Mouse (Mus musculus) CD4-positive, CD25-positive, alpha-beta regulatory T cell, adult 4 months (primary cell): Measurements from ENCODE around the gene Hspb2. TPM values are rescaled to one million over a fixed set of nuclear protein-coding genes. Genes with fewer than 3 reads are reported as not detected.

ENCODE experiments used
- ATAC-seq: one replicate; pipeline ENCODE4 v1.8.0; 2017
- polyA plus RNA-seq, 2 experiments: library from polyadenylated mRNA; unstranded; fragments of 100-300 nt; shearing (Covaris generic); gene quantifications; one replicate each; pipeline ENCODE4 v1.2.1; 2017

The Hspb2 gene
- polyA plus RNA-seq, 2 experiments from 2014 or later, result not detected

DNA sequence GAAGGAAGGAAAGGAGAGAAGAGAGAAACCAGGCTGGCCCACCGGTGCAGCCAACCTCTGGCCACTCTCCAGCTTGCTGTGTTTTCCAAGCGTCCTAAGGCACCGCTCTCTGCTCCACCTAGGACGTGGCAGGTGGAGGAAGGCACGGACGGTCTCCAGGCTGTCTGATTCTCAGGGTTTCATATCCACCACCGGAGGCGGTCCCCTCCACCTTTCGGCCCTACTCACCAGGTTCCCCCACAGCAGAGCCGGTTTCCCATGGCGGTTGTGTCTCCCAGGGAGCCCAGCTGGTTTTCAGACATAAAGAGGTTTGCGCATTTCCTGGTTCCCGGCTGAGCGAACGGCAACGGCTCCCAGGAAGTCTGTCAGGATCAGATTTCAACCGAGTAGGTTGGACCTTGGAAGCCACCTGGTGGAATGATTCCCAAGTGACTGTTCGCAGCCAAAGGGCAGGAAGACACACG lies 5.9 kb downstream of the Hspb2 start, which contains the start of gene 2310030G06Rik:
2310030G06Rik (minus strand) TSS at position 323 of the 464 bp plus-strand sequence.
- ATAC-seq, result no peak

DNA sequence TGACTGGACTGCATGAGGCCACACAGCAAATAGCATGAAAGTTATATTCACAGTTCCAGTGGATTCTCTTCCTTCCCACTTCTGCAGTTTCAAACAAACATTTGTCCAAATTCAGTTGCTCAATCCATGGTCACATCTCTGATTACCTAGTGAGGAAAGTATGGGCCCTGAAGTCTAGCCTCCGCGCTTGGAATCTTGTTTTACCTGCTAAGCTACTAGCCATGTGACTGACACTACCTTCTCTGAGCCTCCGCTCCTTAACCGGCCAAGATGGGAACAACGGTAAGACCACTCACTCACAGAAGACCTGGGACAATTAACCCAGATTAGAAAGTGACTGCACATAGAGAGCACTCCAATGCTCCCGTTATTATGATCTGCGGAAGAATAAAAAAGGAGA lies 6.3 kb downstream of the Hspb2 start:
- no peak for ATAC-seq

DNA sequence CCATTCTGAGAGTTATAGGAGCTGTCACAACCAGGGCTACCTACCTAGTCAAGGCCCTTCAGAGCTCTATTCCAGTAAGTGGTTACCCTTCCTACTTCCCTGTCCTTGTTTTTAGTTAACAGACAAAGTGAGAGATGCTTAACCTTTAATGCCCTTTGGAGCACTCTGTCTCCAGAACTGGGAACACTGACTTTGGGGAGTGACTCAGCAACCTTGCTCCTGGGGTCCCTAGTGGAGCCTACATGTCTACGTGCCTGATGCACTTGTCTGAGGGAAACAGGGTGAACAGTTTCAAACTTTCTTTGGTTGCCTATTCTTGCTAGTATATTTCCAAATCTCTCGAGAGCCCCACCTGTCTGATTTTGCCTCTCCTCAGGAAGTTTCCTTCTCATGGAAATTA lies 9.4 kb downstream of the Hspb2 start:
- ATAC-seq, result no peak

DNA sequence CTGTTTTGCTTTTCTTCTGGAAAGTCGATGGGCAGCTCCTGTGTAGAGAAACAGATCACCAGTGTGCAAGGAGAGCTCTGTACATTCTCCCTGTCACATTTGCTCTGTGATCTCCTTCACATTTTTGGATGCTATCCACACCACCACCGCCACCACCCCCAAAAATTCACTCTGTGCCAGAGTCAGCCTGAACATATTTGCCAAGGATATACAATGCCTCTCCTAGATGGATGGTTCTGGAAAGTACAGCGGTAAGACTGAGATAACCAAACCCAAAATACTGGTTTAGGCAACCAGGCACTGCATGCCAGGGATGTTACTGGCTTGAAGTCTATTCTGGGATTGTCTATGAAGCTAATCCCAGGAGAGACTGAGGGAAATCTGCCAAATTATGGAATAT lies 9.9 kb downstream of the Hspb2 start:
- ATAC-seq, result no peak

DNA sequence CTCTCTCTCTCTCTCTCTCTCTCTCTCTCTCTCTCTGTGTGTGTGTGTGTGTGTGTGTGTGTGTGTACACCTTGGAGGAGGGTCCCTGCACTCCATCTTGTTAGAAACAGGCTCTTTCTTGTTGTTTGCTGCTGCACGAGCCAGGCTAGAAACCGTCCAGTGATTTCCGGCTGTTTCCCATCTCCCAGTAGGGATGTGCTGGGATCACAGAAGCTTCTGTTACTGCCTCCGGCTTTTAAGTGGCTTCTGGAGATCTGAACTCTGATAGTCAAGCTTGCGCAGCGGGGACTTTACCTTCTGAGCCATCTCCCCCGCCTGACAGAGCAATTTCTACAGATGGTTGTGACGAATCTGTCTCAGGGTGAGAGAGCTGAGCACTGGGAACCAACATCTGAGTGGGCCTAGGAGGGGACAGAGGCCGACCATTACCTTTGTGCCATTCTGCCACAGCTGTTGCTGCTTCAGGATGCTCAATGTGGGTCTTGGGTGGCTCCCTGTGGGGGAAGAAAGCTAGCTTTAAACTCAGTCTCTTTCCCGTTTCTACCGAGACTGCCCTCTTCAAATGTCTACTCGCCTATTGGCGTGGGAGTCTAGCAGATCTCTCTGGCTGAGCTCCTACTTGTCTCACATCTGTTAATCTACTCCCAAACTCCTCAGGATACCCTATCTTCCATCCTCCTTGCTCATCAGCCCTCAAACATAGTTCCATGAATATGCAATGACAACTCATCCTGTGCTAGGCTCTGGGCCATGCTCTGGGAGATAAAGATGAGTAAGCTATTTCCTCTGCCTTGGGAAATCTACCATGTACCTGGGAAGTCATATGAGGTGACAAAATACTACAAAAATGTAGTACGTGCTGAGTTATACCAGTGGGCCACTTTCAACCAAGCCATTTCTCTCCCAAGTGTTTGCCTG lies 11.0 kb downstream of the Hspb2 start:
- ATAC-seq, result no peak

DNA sequence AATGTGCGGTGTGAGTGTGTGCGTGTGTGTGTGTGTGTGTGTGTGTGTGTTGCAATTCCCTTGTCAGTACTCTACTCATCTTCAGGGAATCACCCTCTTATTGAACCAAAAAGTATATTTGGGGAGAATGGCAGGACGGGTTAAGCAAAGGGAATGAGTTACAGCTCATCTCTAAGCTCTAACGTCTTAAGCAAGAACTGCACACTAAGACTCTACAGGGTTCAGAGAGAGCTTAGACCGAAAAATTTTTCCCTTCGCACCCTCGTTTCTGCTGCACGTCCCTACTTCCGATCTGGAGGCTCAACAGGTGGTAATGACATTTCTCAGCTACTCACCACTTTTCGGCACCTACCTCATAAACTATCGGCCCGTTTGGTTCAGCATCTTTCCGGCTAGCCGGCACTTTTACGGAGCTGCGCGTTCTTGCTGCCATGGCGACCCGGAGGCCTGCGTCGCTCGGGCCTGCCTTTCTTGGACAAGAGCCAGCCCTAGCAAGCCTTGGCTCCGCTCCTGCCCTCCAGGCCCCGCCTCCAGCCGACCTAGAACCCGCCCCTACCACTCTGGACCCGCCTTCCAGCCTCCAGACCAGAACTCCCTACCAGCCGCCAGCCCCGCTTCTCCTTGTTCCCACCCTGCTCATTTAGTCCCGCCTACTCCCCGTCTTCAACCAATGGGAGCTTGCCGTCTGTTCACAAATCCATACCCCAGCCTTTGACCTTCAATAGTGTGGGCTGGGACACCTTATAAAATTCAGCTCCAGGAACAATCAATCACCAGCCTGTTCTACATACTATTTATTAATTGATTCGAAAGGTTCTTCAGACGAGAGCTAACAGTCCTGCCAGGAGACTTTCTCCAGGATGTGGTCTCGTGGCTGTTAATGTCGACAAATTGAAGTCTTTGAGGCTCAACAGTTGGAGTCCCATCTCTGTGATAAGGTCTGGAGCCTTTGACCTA lies 13.0 kb downstream of the Hspb2 start, which contains the start of gene Dixdc1:
Dixdc1 (minus strand) TSS at position 604 of the 957 bp plus-strand sequence.
- peak; percentile 93 for ATAC-seq

DNA sequence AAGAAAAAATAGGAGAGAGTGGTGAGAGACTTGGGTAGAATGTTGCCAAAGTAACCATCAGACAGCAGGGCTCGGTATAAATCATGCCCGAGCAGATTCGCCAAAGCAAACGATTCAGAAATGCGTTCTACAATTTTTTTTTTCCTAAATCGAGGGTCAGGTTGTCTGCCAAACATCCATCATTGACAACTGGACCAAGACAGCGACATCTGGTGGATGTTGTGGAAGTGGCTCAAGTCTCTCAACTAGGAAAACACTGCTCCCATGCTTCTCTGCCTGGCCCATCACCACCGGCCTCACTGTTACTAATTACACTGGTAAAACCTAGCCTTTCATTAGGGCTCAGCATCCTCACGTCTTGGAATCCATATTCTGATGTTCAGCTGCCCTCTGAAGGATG lies 17.2 kb downstream of the Hspb2 start:
- ATAC-seq, result no peak

DNA sequence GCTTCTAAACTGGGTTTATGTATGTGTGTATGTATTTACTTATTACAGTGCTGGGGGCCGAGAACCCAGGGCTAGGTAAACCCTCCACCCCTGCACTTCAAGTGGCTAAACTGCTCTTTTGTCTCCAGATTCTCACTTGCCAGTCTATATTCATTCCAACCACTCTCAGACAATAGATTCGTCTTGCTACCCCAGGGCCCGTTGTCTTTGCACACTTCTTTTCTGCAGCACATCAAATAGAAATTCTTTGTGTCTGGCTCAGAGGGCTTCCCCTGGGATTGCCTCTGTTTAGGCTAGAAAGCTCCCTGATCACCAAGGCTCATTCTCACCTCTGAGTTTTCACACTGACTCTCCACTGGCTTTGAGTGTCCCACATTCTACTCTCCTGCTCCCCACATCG lies 19.6 kb downstream of the Hspb2 start:
- ATAC-seq, result no peak

DNA sequence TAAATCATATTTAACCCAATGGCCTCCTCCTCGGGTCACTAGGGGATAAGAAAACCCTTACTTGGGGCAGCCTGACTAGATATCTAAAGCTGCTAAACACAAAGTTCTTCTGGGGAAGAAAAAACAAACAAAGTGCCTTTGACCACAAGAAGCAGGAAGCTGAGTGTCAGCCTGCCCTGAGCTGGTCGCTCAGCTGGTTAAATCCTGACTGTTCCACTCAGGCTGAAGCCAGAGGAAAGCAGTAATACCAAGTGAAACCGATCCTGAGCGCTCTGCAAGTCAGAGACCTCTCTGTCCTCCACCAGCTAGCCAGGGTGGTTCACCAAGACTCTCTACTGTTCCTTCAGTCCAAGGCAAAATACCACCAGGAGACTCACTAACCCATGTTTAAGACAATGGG lies 22.6 kb downstream of the Hspb2 start:
- ATAC-seq, result no peak

DNA sequence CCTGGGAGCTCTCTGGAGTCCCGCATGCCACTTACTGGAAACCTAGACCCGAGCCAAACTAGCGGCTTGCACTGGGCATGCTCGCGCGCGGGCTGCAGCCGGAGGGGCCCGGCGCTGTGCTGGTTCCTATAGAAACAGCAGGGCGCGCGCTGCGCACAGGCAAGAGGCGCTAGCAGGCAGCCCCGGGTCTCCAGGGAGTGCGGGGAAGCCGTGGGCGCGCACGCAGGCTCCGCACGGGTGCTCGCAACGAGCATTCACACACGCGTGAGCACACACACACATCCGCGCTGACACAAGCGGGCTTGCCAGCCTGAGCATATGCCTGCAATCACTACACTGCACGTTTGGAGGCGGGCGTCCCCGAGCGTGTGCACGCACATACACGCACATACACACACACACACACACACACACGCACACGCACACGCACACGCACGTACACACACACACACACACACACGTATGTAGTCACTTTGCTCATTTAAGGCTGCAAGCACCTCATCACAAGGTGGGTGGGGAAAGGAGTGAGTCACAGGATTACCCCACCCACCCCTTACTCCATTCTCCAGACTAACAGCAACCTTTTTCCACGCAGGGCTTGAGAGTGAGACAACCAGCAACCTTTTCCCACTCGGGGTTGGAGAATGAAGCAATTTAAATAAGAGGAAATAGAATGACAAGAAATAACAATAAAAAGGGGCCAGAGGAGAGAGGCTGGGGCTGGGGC lies 24.1 kb downstream of the Hspb2 start:
- peak; percentile 39 for ATAC-seq

DNA sequence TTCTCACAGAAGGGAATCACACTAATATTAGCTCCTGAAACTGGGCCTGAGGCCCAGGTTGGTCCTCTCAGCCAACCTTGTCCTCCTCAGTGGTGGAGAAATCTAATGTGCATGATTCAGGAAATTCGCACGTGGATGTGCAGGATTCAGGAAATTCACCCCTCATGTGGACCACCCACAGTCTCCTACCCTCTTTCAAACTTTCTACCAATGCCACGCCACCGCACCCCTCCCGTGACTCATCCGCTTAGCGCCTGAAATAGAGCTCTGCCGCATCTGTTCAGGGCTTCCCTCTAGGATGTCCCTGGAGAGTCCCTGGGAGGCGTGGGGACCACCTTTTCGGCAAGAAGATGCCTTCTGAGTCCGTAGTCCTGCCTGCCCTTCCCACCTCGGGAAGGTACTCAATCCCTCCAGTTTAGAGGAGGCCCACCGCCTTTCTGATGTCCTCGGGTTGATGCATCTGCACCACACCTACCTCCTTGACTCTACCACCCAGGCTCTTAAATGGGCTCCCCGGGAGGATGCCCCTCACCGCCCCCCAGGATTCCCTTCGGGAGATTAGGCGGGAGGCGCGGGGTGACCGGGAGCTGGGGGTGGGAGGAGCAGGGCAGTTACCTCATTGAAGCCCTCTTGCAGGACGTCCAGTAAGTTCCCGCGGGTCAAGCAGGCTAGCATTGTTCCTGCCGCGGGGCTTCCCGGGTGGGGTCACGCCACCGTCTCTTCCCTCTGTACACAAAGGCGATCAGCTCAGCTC lies 24.8 kb downstream of the Hspb2 start:
- ATAC-seq, result no peak

DNA sequence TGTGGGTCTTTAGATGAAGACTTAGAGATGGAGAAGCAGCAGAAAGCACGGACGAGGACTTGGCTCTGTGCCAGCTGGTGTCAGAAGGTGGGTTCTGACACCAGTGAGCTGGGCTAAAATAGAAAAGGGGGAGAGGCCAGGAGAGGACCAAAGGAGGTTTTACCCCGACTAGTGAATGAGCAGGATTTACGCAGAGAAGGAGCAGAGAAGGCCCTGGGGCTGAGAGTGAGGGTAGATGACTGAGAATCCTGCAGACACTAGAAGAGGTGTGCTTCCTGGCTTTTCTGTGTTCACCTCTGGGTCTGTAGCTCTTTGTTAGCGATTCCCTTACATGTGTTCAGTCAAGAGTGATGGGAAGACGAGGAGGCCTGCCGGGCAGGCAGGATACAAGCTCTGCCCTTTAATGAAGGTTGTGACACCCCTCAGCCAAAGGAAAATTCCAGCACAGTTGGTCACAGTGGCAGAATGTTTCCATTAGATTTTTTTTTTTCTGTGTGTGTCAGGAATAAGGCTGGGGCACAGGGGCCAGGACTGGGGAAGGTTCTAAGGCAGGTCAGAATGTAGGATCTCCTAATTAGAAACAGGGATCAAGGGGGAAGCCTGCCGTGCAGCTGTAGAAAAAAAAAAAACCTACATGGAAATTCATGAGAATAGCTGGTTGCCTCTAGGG lies 26.1 kb downstream of the Hspb2 start:
- ATAC-seq, result no peak

DNA sequence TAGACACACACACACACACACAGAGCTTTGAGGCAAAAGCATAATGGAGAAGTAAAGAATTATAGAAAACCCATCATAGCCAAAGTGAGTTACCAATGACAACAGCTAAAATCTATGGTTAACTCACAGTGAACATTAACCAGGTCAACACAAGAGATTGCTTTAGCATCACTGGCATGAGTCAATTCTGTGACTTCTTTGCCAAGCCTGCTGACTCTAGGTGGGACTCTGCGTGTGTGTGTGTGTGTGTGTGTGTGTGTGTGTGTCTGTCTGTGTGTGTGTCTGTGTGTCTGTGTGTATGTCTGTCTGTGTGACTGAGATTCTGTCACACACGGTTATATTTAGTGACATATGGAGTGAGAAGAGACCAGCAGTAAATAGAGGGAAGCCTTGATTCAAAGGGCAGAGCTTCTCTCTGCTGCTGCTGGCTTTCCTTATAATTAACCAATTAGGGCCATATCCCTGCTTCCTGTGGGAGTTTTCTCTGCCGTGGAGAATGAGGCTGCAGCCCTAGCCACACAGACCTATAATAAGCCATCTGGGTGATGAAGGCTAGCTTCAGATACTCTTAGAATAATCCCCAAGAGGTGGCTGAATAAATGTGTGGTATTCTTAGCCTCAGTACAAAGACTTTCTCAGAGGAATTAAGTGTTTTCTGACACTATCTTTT lies 27.4 kb downstream of the Hspb2 start:
- no peak for ATAC-seq

DNA sequence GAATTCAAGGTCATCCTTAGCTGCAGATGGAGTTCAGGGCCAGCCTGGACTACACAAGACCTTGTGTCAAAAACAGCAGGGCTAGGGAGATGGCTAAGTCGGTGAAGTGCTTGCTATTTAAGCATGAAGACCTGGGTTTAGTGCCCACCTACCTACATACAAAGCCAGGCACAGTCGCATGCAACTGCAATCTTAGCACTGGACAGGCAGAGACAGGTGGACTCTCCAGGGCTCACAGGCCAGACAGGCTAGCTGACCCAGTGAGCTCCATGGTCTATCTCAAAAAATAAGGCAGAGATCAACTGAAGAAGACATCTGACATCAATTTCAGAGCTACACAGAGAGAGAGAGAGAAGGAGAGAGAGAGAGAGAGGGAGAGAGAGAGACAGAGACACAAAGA lies 28.0 kb downstream of the Hspb2 start:
- ATAC-seq, result no peak

DNA sequence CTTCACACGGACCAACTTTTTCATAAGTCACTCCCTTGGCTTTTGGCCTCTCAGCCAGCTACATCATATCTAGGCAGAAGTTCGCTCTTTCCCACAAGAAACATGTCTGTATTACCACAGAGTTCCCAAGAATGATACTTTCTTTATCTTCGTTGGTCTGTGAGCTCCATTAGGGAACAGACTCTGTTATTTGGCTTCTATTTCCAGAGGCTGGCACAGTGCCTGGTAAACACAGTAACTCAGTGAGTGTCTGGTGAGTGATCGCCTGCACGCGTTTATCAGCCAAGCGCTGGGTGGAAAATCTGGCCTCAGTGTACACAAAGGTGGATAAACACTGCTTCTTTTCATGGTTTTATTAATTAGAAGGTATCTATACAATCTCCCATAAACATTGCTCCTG lies 28.7 kb downstream of the Hspb2 start:
- ATAC-seq, result no peak

DNA sequence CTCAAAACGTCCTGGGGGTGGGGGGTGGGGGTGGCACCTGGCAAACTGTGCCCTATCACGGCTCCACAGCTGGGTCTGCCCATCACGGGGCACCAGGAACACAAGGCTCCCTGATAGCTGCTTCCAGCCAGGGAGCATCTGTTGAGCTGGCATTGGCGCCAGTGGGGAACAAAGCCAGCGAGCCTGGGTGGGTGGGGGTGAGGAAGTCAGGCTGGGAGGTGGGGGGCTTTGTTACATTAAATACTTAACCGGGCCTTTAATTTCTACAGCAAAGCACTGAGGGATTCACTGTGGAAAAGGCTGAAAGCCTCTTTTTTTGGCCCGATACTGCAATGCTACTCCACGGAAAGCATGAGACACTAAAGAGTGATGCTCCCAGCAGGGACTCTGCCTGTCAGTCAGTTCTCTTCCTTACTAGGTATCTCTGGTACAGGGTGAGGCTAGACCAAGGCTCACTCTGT lies 29.7 kb downstream of the Hspb2 start:
- no peak for ATAC-seq

DNA sequence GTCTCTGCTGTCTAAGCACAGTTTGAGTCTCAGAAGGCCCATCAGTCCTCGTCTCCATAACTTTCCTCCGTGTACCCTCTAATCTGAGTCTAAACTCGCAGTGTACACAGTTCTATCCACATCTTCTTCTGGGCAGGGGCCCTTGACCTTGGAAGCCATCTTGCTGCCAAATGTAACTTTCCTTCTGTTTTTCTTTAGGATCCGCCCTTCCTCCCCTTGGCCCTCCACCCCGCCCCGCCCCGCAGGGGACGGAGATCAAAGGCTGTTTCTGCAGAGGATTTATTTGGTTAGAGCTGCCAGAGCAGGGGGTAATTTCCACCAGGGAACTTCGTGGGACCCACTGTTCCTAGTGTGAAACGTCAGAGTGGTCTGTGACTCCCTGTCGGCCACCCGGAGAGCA lies 31.1 kb downstream of the Hspb2 start:
- no peak for ATAC-seq

DNA sequence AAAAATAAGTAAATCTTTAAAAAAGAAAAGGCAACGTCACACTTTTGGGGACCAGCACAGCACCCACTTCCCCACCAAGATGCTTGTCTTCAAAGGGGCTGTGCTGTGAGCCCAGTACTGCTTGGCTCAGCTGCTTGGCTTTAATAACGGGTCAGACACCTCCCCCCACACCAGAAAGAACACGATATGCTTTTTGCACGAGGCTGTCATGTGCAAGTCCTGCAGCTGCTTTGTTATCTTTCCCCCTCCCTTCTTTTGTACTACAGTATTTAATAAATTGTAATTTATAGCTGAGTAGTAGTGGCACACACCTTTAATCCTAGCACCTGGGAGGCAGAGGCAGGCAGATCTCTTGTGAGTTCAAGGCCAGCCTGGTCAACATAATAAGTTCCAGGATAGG lies 33.3 kb downstream of the Hspb2 start:
- ATAC-seq, result no peak

DNA sequence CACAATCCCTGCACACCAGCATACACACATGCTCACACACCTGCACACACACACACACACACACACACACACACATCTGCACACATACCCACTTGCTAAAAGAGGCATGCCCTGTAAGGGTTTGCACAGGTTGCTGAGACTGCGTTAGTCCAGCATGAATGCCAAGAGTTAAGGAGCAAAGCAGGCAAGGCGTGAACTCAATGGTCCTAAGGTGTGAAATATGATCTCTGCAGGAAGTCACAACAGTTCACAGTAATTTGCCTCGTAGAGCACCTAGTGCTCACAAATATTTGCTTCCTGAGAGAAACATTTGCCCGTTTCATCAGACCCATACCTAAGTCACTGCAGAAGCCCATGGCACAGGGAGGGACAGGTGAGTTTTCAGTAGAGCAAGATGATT lies 38.0 kb downstream of the Hspb2 start:
- no peak for ATAC-seq

DNA sequence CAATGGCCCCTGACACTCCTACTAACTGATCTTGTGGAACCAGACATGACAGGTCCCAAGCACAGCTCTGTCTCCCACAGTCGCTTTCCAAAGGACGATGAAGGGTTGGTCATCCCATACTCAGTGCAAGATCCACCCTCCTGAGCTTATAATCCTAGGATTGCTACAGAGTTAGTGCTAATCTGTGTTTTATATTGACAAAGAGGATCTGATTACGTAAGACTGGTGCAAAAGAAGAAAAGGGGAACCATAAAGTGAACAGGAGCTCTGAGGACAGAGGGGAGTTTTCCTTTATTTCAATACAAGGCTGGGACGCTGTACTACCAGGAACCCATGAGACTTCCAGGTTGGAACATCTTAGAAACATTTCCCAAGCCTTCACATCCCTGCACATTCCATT lies 40.8 kb downstream of the Hspb2 start:
- ATAC-seq, result no peak
